Mouse (Mus musculus): Measurements from ENCODE around the gene Set. TPM values are rescaled to one million over a fixed set of nuclear protein-coding genes. Genes with fewer than 3 reads are reported as not detected.

Gene Set
- polyA plus RNA-seq, 1 experiment: 312 TPM

DNA sequence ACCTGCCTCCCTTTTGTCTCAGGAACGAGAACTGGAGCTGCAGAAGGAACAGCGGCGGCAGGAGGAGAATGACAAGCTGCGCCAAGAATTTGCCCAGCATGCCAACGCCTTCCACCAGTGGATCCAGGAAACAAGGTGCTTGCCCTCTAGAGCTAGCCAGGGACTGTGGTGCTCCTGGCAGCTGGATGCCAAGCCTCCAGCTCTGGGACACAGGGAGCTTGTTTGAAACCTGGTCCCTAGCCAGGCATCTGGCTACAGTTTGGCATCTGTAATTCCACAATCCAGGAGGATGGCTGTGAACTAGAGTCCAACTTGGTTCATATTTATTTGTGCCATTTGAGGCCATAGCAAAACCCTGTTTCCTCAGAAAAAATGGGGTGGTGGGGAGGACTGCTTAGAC lies 30.2 kb upstream of the Set start:
- no peak overlapping the region for H3ac ChIP-seq (ENCODE audit: control insufficient read depth, insufficient read length, low read depth)
- peaks cover 99% of the 10 kb centered on the region for H3K36me3 ChIP-seq (ENCODE audit: control insufficient read depth, insufficient read depth)
- H3K79me2 ChIP-seq (ENCODE audit: control insufficient read depth, insufficient read depth): no peaks in the 10 kb centered on the region
- no peaks in the 10 kb centered on the region for H3K27me3 ChIP-seq (ENCODE audit: control insufficient read depth, insufficient read depth, insufficient read length)
- TF ChIP-seq USF1 (IDR thresholded peaks at IDR 0.05; ENCODE audit: low read depth) (no peak), MYOG (IDR thresholded peaks at IDR 0.05; ENCODE audit: control insufficient read depth, extremely low read depth, insufficient read length) (no peak), MYOD1 (IDR thresholded peaks at IDR 0.05; ENCODE audit: control insufficient read depth, insufficient read length, low read depth) (no peak), MAX (IDR thresholded peaks at IDR 0.05) (no peak), FOSL1 (IDR thresholded peaks at IDR 0.05; ENCODE audit: insufficient read depth, low read length, poor library complexity, severe bottlenecking) (no peak), CEBPB (IDR thresholded peaks at IDR 0.05; ENCODE audit: low read depth) (no peak), CTCF (IDR thresholded peaks at IDR 0.05; ENCODE audit: control insufficient read depth, insufficient read depth, insufficient read length) (no peak)
- no peaks in the 10 kb centered on the region for H3K79me3 ChIP-seq (ENCODE audit: low read depth)
- H3K4me3 ChIP-seq (ENCODE audit: insufficient read depth, poor library complexity, severe bottlenecking): no peak overlapping the region

DNA sequence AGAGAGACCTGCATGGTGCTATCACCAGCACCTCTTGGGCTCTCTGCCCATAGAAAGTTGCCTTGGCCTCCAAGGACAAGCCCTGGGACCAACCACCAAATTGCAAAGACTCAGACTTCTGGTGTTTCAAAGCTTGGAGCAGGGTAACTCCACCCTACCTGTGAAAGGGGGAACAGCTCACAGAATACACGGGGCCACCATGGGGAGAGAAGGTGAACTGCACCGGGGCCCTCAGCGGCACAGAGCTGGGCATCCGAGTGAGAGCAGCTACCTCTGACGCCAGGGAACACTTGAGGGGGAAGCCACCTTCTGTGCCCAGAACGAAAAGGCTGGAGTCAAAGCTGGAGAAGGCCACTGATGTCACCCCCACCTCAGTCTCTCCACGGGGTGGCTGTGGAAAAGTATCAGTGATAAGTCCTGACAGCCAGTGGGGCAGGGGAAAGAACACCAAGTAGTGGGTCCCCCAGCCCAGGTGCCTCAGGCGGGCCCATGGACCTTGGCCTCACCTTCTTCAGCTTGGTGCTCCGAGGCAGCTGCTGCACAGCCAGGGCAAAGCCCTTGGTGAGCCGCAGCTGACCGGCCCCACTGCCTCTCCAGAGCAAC lies 24.8 kb upstream of the Set start:
- Histone ChIP-seq H3K4me3 (ENCODE audit: insufficient read depth, poor library complexity, severe bottlenecking) (no peak overlapping the region), H3K79me2 (ENCODE audit: control insufficient read depth, insufficient read depth) (no peaks in the 10 kb centered on the region), H3K36me3 (ENCODE audit: control insufficient read depth, insufficient read depth) (peaks cover 54% of the 10 kb centered on the region), H3K79me3 (ENCODE audit: low read depth) (no peaks in the 10 kb centered on the region), H3ac (ENCODE audit: control insufficient read depth, insufficient read length, low read depth) (no peak overlapping the region), H3K27me3 (ENCODE audit: control insufficient read depth, insufficient read depth, insufficient read length) (no peaks in the 10 kb centered on the region)
- TF ChIP-seq CTCF (IDR thresholded peaks at IDR 0.05; ENCODE audit: control insufficient read depth, insufficient read depth, insufficient read length) (no peak), CEBPB (IDR thresholded peaks at IDR 0.05; ENCODE audit: low read depth) (no peak), MYOG (IDR thresholded peaks at IDR 0.05; ENCODE audit: control insufficient read depth, extremely low read depth, insufficient read length) (no peak), FOSL1 (IDR thresholded peaks at IDR 0.05; ENCODE audit: insufficient read depth, low read length, poor library complexity, severe bottlenecking) (no peak)

DNA sequence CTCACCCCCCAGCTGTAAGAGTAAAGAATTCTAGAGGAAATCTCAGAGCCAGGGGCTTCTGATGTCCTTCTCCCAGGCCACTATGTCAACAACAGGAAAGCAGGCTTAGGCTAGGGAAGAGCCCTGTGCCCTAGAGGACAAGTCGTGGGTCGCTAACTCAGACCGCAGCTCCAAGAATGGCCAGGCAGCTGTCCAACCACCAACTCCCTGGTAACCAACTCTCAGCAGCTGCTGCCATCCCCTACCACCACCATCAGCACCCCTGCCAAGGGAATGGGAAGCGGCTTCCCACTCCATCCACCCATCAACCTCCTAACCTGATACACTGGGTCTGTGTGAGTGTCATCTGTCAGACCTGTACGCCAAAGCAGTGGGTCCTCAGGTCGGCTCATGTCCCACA lies 24.2 kb upstream of the Set start:
- H3K4me3 ChIP-seq (ENCODE audit: insufficient read depth, poor library complexity, severe bottlenecking): no peak overlapping the region
- no peaks in the 10 kb centered on the region for H3K27me3 ChIP-seq (ENCODE audit: control insufficient read depth, insufficient read depth, insufficient read length)
- TF ChIP-seq MYOD1 (IDR thresholded peaks at IDR 0.05; ENCODE audit: control insufficient read depth, insufficient read length, low read depth): no peak
- no peak for TF ChIP-seq MYOG (IDR thresholded peaks at IDR 0.05; ENCODE audit: control insufficient read depth, extremely low read depth, insufficient read length)
- no peak for TF ChIP-seq MAX (IDR thresholded peaks at IDR 0.05)
- no peak for TF ChIP-seq CTCF (IDR thresholded peaks at IDR 0.05; ENCODE audit: control insufficient read depth, insufficient read depth, insufficient read length)
- TF ChIP-seq USF1 (IDR thresholded peaks at IDR 0.05; ENCODE audit: low read depth): no peak
- no peak for TF ChIP-seq FOSL1 (IDR thresholded peaks at IDR 0.05; ENCODE audit: insufficient read depth, low read length, poor library complexity, severe bottlenecking)
- no peak for TF ChIP-seq CEBPB (IDR thresholded peaks at IDR 0.05; ENCODE audit: low read depth)
- H3K36me3 ChIP-seq (ENCODE audit: control insufficient read depth, insufficient read depth): peaks cover 48% of the 10 kb centered on the region
- H3K79me2 ChIP-seq (ENCODE audit: control insufficient read depth, insufficient read depth): no peaks in the 10 kb centered on the region
- H3ac ChIP-seq (ENCODE audit: control insufficient read depth, insufficient read length, low read depth): no peak overlapping the region
- H3K79me3 ChIP-seq (ENCODE audit: low read depth): no peaks in the 10 kb centered on the region

DNA sequence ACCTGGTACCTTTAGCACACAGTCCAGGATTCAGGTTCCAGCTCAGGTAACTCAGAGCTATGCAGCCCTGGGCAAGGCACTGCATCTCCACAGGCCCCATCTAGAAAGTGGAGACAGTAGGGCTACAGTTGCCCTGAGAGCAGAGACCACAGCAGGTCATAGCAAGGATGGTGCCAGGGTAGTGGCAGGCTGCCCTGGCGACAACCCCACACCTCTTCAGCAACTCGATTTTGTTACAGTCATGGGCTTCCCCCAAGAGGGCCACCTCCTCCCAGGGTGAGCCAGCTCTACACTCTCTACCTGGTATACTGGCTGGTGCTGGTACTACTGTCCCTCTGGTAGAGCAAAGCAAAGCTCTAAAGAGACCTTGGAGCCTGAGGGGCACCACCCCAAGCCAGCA lies 19.4 kb upstream of the Set start:
- H3K27me3 ChIP-seq (ENCODE audit: control insufficient read depth, insufficient read depth, insufficient read length): no peaks in the 10 kb centered on the region
- H3K79me3 ChIP-seq (ENCODE audit: low read depth): no peaks in the 10 kb centered on the region
- no peaks in the 10 kb centered on the region for H3K79me2 ChIP-seq (ENCODE audit: control insufficient read depth, insufficient read depth)
- H3ac ChIP-seq (ENCODE audit: control insufficient read depth, insufficient read length, low read depth): no peak overlapping the region
- no peak overlapping the region for H3K4me3 ChIP-seq (ENCODE audit: insufficient read depth, poor library complexity, severe bottlenecking)
- no peak for TF ChIP-seq CEBPB (IDR thresholded peaks at IDR 0.05; ENCODE audit: low read depth)
- no peak for TF ChIP-seq CTCF (IDR thresholded peaks at IDR 0.05; ENCODE audit: control insufficient read depth, insufficient read depth, insufficient read length)
- no peak for TF ChIP-seq FOSL1 (IDR thresholded peaks at IDR 0.05; ENCODE audit: insufficient read depth, low read length, poor library complexity, severe bottlenecking)
- no peak for TF ChIP-seq MYOG (IDR thresholded peaks at IDR 0.05; ENCODE audit: control insufficient read depth, extremely low read depth, insufficient read length)
- no peaks in the 10 kb centered on the region for H3K36me3 ChIP-seq (ENCODE audit: control insufficient read depth, insufficient read depth)

DNA sequence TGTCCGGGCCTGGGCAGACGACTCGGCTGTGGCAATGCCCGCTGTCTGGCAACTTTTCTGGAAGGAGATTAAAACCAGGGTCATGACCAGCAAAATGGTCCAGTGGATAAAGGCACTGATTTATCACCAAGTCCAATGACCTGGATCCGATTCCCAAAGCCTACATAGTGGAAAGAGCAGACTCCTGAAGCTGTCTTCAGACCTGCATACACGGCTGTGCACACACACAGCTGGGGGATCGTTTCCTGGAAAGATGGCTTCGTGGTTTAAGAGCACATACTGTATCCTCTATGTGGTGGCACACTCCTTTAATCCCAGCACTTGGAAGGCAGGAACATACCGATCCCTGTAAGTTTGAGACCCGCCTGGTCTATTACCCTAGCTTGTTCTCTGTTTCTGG lies 18.8 kb upstream of the Set start:
- Histone ChIP-seq H3K79me3 (ENCODE audit: low read depth) (no peaks in the 10 kb centered on the region), H3ac (ENCODE audit: control insufficient read depth, insufficient read length, low read depth) (no peak overlapping the region), H3K27me3 (ENCODE audit: control insufficient read depth, insufficient read depth, insufficient read length) (no peaks in the 10 kb centered on the region), H3K4me3 (ENCODE audit: insufficient read depth, poor library complexity, severe bottlenecking) (no peak overlapping the region), H3K36me3 (ENCODE audit: control insufficient read depth, insufficient read depth) (no peaks in the 10 kb centered on the region), H3K79me2 (ENCODE audit: control insufficient read depth, insufficient read depth) (no peaks in the 10 kb centered on the region)
- TF ChIP-seq MAX (IDR thresholded peaks at IDR 0.05): no peak
- no peak for TF ChIP-seq MYOD1 (IDR thresholded peaks at IDR 0.05; ENCODE audit: control insufficient read depth, insufficient read length, low read depth)
- no peak for TF ChIP-seq CEBPB (IDR thresholded peaks at IDR 0.05; ENCODE audit: low read depth)
- TF ChIP-seq CTCF (IDR thresholded peaks at IDR 0.05; ENCODE audit: control insufficient read depth, insufficient read depth, insufficient read length): no peak
- TF ChIP-seq USF1 (IDR thresholded peaks at IDR 0.05; ENCODE audit: low read depth): no peak
- TF ChIP-seq FOSL1 (IDR thresholded peaks at IDR 0.05; ENCODE audit: insufficient read depth, low read length, poor library complexity, severe bottlenecking): no peak
- no peak for TF ChIP-seq MYOG (IDR thresholded peaks at IDR 0.05; ENCODE audit: control insufficient read depth, extremely low read depth, insufficient read length)

DNA sequence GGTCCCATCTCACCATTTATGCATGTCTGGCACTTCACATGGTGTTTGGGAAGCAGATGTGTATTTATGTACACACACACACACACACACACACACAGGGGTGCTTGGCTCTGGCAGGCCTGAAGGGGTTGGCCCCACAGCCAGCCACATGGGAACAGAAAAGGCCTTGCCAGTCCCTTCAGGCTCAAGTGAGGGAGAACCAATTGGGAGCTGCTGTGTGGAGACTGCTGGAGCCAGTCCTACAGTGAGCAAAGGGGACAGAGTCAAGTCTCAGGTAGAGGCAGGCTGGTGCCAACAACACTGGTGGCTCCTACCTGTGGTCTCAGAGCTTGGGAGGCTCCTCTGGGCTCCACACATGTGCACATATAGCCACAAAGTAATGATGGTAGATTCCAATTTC lies 17.5 kb upstream of the Set start:
- H3K27me3 ChIP-seq (ENCODE audit: control insufficient read depth, insufficient read depth, insufficient read length): no peaks in the 10 kb centered on the region

More for the DNA sequence above, 17.5 kb upstream of the Set start:
- Histone ChIP-seq H3K79me3 (ENCODE audit: low read depth) (no peaks in the 10 kb centered on the region), H3K4me3 (ENCODE audit: insufficient read depth, poor library complexity, severe bottlenecking) (no peak overlapping the region), H3ac (ENCODE audit: control insufficient read depth, insufficient read length, low read depth) (no peak overlapping the region), H3K79me2 (ENCODE audit: control insufficient read depth, insufficient read depth) (no peaks in the 10 kb centered on the region), H3K36me3 (ENCODE audit: control insufficient read depth, insufficient read depth) (no peaks in the 10 kb centered on the region)
- TF ChIP-seq MYOD1 (IDR thresholded peaks at IDR 0.05; ENCODE audit: control insufficient read depth, insufficient read length, low read depth) (no peak), CTCF (IDR thresholded peaks at IDR 0.05; ENCODE audit: control insufficient read depth, insufficient read depth, insufficient read length) (no peak), MYOG (IDR thresholded peaks at IDR 0.05; ENCODE audit: control insufficient read depth, extremely low read depth, insufficient read length) (no peak), USF1 (IDR thresholded peaks at IDR 0.05; ENCODE audit: low read depth) (no peak), MAX (IDR thresholded peaks at IDR 0.05) (no peak), FOSL1 (IDR thresholded peaks at IDR 0.05; ENCODE audit: insufficient read depth, low read length, poor library complexity, severe bottlenecking) (no peak), CEBPB (IDR thresholded peaks at IDR 0.05; ENCODE audit: low read depth) (no peak)
